Mouse (Mus musculus) liver, embryonic 16.5 days (tissue): ENCODE measurements around the gene Chga. TPM values are rescaled to one million over a fixed set of nuclear protein-coding genes. Genes with fewer than 3 reads are reported as not detected.

ENCODE experiments used
- ATAC-seq: fragments of 200-750 bp; cut with Nextera tagmentation; 2 replicates; pipeline ENCODE4 v1.8.0; 2017; ENCODE audit warnings: low read depth, mild to moderate bottlenecking, moderate number of reproducible peaks, moderate library complexity
- H3K27ac ChIP-seq: fragments of 300-500 bp; sonication (generic); 2 replicates; pipeline ENCODE4 v1.5.1; 2014; ENCODE audit warnings: mild to moderate bottlenecking, low read length
- H3K27me3 ChIP-seq: fragments of 300-500 bp; sonication (generic); 2 replicates; pipeline ENCODE4 v1.6.1; 2014; ENCODE audit warnings: low read depth, low read length, mixed read lengths; ENCODE audit not compliant: control insufficient read depth, insufficient read depth
- H3K36me3 ChIP-seq: fragments of 300-500 bp; sonication (generic); 2 replicates; pipeline ENCODE4 v1.6.1; 2014; ENCODE audit warnings: mild to moderate bottlenecking; ENCODE audit not compliant: control insufficient read depth, insufficient read depth
- H3K4me1 ChIP-seq: fragments of 300-500 bp; sonication (generic); 2 replicates; pipeline ENCODE4 v1.6.1; 2014; ENCODE audit warnings: low read depth, low read length, mixed read lengths; ENCODE audit not compliant: control insufficient read depth
- H3K4me2 ChIP-seq: fragments of 300-500 bp; sonication (generic); 2 replicates; pipeline ENCODE4 v1.6.1; 2014; ENCODE audit warnings: low read depth, low read length, mixed read lengths
- H3K4me3 ChIP-seq: fragments of 300-500 bp; sonication (generic); 2 replicates; pipeline ENCODE4 v1.5.1; 2014; ENCODE audit warnings: low read depth, mild to moderate bottlenecking, low read length
- H3K9ac ChIP-seq: fragments of 300-500 bp; sonication (generic); 2 replicates; pipeline ENCODE4 v1.6.1; 2014; ENCODE audit warnings: low read depth, low read length
- H3K9me3 ChIP-seq: fragments of 300-500 bp; sonication (generic); replicated peaks from 2 replicates; pipeline ENCODE4 v1.6.1; 2016; ENCODE audit warnings: low read length; ENCODE audit not compliant: control insufficient read depth
- WGBS: fragments of 180-500 bp; shearing (Covaris S2); extraction: QIAGEN DNeasy Blood & Tissue Kit; methylation state at CpG from one replicate; pipeline ENCODE4 v1.1.7; 2014; ENCODE audit not compliant: insufficient replicate concordance; 5-methylcytosine and 5-hydroxymethylcytosine counted together
- polyA plus RNA-seq: library from polyadenylated mRNA; unstranded; fragments of >200 nt; fragmentation: Nextera tagmentation; extraction: Ambion mirVana; gene quantifications from 2 replicates; pipeline ENCODE4 v1.2.1, GENCODE M21; 2015

The Chga gene
- polyA plus RNA-seq, 1 experiment from 2014 or later = 2.2 TPM

GRCm38 (mm10) chr12:102613411-102613810 lies 58.6 kb downstream of the Chga start:
- Histone ChIP-seq H3K36me3 (no peaks in the 10 kb centered on the region), H3K27me3 (no peaks in the 10 kb centered on the region), H3K4me3 (no peak overlapping the region), H3K4me2 (no peak overlapping the region), H3K4me1 (peaks cover 6% of the 10 kb centered on the region), H3K27ac (no peak overlapping the region), H3K9ac (no peak overlapping the region), H3K9me3 (no peaks in the 10 kb centered on the region)
- ATAC-seq = no peak
- WGBS = 56% methylated on average over 4 of the region's 4 CpGs

Other genes with a start within 250 kb of the Chga start
- gene Lgmn, start 115.2 kb upstream of the Chga start, polyA plus RNA-seq = 85.1 and 85.2 TPM in 2 replicates
- 14.1 and 14.6 TPM in 2 replicates for gene Golga5, start 85.8 kb upstream of the Chga start, polyA plus RNA-seq
- gene Itpk1, start 150.0 kb downstream of the Chga start, polyA plus RNA-seq = 4.8 and 5.5 TPM in 2 replicates
- gene Moap1, start 188.7 kb downstream of the Chga start, polyA plus RNA-seq = 5.6 and 6.8 TPM in 2 replicates
- gene Tmem251, start 188.8 kb downstream of the Chga start, polyA plus RNA-seq = 4.6 and 4.7 TPM in 2 replicates
- gene Gm28051, start 202.8 kb downstream of the Chga start, polyA plus RNA-seq = not detected in 2 replicates
- 10.1 and 13.0 TPM in 2 replicates for gene Gon7, start 202.8 kb downstream of the Chga start, polyA plus RNA-seq
- 17.5 and 17.6 TPM in 2 replicates for gene Ubr7, start 203.0 kb downstream of the Chga start, polyA plus RNA-seq
- gene Gm20604, start 203.7 kb downstream of the Chga start, polyA plus RNA-seq = 6.3 and 6.7 TPM in 2 replicates